Mouse (Mus musculus): ENCODE results near the gene Pmis2.

- no peak for TF ChIP-seq CTCF (IDR thresholded peaks at IDR 0.05; ENCODE audit: borderline replicate concordance, insufficient read depth, low read depth, low read length)
- no peak for TF ChIP-seq POLR2A (IDR thresholded peaks at IDR 0.05; ENCODE audit: borderline replicate concordance, insufficient read depth, low read length)
Measured at GRCm38 (mm10) chr7:30633762-30634412, 37.5 kb downstream of the Pmis2 start.
